Mouse (Mus musculus): ENCODE results near the gene Cap1.

GRCm38 (mm10) chr4:122902156-122902555 is 16.3 kb upstream of the Cap1 start:
- TF ChIP-seq CTCF (conservative IDR thresholded peaks at IDR 0.05; ENCODE audit: low read length) (peak; percentile 14; the same call in 1 of the 2 replicates), NANOG (IDR thresholded peaks at IDR 0.05; ENCODE audit: borderline replicate concordance, low read length) (no peak)

Measured in E14TG2a.4 (cell line).